Mouse (Mus musculus) monocyte, adult 5-6 weeks (primary cell): ENCODE data around the gene Eif4ebp2. TPM values are rescaled to one million over a fixed set of nuclear protein-coding genes. Genes with fewer than 3 reads are reported as not detected.

Experiments
- ATAC-seq: fragments of 153-309, 156-312 bp; replicated peaks from 2 replicates; pipeline ENCODE4 v1.8.0; 2017; ENCODE audit warnings: mild to moderate bottlenecking; ENCODE audit not compliant: low TSS enrichment, insufficient number of reproducible peaks, severe bottlenecking, poor library complexity, low FRiP score
- total RNA-seq: library from RNA; stranded (forward); fragments of 200-1000, 200-491, 200-594 nt; gene quantifications from 3 replicates; pipeline ENCODE4 v1.2.3, GENCODE M21; 2017

Gene Eif4ebp2
- total RNA-seq, result 9.4 to 20.7 TPM (median 11.8 TPM) in 3 replicates

DNA sequence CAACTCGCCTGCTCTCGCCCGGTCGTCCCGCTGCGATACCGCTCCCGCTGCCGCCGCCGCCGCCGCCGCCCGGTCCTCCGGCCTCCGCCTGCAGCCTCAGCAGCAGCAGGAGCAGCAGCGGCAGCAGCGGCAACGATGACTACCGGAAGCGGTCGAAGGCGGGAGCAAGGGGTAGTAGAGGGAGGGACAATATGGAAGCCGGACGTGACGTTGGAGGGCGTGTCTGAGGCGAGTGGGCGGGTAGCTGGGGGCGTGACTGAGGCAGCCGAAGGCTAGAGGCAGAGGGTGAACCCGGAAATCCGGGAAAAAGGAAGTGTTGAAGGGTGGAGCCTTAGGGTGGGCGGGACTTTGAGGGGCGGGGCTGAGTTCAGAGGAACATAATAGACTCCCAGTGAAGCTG, at the start of gene Eif4ebp2:
Eif4ebp2 (minus strand) TSS at position 17 of the 400 bp plus-strand sequence.
- ATAC-seq, result peak; percentile 98

DNA sequence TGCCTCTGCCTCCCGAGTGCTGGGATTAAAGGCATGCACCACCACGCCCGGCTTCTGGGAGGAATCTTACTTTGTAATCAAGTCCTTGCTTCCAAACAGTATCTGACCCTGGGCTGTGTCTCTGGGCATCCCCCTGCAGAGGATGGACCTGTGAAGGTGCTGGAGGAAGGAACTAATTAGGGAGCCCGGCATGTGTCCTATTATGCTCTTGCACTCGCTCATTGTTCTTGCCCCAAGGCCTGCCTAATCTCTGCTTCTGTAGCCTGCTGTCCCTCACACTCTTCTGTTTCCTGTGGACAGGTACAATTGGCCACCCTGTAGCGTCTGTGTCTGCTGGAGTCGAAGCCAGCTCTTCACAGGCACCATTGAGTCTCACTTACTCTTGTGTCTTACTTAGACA, 48.3 kb upstream of the Eif4ebp2 start:
- no peak for ATAC-seq

DNA sequence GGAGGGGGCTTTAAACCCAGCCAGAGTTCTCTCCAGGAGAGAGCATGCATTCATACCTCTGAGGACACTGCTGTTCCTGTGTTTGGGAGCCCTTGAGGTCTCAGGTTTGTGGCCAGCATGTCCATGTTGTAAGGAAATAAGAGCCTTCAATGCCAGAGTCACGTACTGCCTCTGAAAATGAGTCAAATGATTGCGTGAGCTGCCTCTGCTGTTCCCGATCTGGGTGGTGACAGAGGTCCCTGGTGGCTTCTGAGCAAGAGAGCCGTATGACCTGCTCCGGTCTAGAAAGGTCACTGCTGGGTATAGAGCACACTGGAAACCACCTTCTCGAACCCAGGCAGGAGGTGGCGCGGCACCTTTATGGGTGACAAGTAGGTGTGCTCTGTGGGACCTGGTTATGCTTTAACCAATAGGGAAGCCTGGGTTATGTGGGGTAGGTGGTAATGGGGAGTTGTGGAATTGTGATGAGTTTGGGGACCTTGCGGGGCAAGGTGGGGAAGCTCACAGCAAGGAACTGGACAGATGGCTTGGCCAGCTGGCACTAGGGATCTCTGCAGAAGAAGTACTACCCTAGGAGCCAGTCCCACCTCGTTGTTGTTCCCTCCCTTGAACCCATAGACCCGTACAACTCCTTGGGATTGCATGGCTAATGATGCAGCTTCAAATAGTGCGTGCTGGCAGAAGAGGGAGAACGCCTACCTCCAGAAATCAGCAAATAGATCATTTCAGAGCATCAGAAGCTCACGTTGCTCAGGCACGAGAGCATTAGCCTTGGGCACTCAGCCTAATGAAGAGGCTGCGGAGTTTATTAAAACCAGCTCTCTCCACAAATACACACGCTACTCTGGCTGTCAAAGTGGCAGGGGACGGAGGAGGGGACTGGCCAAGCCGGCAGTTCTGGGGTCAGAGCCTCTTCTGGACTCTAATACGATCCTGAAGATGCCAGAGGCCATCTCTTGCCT, 47.3 kb upstream of the Eif4ebp2 start:
- no peak for ATAC-seq

DNA sequence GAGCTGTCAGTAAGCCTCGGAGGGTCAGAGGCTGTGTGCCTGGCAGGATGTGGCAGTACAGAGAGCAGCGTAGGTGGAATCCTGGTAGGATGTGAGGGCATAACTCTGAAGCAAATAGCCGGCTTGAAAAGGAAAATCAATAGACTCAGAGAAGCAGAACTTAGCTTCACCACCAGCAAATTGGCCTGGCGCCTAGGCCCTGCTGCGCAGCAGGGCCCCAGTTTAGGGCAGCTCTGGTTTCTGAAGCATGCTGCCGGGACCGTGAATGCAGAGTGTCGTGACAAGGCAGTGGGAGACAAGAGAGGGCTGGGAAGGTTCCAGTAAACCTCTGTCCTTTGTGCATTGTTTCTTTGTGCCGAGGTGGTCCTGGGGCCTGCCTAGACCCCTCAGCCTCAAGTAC, 43.8 kb upstream of the Eif4ebp2 start:
- no peak for ATAC-seq

DNA sequence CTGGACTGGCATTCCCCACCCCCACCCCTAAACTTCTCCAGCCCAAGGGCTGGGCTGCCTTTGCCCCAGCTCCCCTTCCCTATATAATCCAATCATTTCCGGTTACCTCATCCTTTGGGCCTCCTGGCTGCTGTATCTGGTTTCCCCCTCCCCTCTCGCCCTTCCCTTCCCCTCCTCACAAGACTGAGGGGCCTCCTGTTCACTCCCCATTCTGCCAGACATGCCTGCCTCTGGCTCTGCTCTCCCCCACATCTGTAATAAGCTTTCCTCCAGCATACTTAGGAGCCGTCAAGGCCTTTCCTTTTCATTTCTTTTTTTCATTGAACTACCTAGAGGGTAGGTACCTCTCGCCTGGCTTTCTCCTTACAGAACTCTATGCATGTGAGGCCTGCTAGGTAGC, 43.0 kb upstream of the Eif4ebp2 start:
- no peak for ATAC-seq

DNA sequence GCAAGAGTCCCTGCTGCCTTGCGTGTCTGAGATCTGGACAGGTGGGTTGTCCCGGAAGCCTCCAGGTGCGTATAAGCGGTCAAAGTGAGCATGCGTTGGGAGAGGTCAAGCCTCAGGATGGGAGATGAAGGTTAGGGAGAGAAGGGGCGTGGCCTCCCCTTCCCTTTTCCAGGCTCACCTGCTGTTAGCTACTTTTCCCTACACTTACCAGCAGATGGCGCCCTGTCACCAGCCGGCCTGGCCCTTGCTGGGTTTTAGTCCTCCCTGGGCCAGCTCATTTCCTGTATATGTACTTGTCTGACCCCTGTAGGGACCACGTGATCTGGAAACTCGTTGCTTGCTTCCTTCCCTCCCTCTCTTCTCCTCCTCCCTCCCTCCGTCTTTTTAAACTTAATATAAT, 39.6 kb upstream of the Eif4ebp2 start:
- ATAC-seq, result peak; percentile 82

DNA sequence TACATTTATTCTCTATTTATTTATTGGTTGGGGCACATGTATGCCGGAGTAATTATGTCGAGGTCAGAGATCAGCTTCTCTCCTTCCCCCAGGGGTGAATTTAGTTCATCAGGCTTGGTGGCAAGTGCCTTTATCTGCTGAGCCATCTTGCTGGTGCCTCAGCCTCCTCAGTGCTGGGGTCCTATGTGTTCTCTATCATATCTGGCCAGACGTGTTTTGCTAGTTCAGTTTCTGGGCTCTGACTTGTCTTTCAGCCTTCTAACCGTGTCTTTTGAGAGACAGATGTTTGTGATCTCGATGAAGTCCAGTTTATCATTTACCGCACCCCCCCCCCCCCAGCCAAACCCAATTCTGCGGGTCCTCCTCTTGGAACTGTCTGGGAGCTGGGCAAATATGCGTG, 39.1 kb upstream of the Eif4ebp2 start:
- ATAC-seq, result no peak

DNA sequence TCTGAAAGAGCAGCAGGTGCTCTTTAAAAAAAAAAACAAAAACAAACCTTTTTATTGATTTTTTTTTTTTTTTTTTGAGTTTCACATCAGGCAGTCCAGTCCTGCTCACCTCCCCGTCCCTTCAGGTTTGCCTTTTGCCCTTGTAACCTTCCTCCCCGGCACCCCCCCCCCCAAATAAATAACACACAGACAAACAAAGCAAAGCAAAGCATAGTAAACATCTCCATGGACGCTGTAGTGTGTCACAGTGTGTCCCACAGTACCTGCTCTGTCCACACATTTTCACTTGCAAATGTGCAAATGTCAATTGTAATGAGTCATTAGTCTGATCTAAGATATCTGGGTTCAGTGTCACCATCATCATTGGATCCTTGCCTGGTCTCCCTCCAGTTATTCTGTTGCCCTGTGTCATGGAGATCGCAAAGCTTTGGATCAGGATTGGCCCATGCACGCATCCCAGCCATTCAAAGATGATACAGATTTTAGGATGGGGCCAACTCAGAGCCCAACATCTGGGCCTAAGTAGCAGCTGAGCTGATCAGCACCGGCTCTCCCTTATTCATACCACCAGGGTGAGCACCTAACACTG, 36.2 kb upstream of the Eif4ebp2 start:
- ATAC-seq, result no peak

DNA sequence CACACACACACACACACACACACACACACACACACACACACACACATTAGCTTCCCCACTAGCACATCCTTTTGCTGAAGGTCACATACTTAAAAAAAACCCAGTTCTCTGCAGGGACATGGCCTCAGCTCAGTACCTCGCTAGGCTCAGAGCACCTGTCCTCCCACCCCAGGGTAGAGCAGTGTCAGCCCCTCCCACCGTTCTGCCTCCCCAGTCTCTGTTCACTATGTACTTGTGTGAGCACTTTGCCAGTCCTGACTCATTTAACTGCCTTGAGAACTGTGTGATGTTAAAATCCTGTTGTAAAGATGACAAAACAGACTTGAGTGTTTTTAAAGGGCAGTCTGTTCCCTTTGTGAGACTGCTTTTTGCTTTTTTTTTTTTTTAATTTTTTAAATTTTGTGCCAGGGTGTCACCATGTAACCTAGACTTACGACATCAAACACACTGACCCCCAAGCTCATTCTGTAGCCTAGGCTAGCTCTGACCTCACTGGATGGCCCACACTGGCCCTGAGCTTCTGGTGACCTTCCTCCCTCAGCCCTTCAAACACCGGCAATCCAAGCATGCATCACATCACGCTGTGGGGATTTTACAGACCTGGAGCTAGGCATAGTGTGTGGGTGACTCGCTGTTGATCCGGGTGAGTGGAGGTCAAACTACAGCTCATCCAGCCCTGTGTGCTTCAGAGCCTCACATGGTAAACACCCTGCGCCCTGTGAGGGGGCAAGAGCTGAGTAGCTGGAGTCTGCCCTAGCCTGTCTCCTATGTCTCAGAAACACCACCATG, 34.3 kb upstream of the Eif4ebp2 start:
- ATAC-seq, result no peak

DNA sequence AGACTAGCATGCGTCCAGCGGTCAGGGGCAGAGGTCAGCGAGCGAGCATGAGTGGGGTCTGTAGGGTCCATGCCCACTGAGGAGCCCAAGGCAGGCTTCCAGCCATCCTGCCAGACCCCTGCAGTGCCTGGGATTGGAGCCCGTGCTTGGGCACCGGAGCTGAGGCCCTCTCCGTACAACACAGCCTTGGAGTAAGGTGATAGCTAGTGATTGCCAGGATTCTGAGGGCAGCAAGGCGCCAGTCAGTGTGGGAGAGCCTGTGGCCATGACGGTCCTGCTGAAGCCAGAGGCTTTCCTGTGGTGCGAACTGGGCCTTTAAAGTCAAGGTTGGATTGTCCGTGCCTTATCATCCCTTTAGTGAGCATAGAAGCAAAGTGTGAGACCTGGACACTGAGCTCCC, 32.3 kb upstream of the Eif4ebp2 start:
- no peak for ATAC-seq

DNA sequence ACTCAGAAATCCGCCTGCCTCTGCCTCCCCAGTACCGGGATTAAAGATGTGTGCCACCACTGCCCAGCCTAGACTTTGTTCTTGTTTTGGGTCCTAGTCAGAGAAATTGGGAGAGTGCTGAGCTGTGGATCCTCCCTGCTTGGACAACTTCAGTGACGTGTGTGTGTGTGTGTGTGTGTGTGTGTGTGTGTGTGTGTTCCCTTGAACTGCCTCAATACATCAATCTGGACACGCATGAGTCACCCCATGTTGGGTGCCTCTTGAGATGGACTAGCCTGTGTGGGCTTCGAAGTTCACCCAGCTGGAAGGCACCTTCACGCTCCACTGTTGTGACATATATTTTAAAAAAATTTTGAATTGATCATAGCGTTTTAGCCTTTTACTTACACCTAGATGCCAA, 30.3 kb upstream of the Eif4ebp2 start:
- ATAC-seq, result no peak

DNA sequence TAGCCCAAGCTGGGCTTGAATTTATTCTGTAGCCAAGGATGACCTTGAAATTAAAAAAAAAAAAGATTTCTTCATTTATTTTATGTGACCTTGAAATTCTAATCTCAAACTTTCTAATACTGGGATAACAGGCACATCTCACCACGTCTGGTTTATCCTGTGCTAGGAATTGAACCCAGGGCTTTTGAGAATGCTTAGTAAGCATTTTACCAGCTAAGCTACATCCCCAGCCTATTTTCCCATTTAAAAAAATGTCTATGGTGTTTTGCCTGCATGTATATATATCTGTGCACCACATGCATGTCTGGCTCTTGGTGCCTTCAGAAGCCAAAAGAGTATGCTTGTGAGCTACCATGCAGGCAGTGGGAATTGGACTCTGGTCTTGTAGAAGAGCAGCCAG, 28.0 kb upstream of the Eif4ebp2 start:
- ATAC-seq, result no peak

DNA sequence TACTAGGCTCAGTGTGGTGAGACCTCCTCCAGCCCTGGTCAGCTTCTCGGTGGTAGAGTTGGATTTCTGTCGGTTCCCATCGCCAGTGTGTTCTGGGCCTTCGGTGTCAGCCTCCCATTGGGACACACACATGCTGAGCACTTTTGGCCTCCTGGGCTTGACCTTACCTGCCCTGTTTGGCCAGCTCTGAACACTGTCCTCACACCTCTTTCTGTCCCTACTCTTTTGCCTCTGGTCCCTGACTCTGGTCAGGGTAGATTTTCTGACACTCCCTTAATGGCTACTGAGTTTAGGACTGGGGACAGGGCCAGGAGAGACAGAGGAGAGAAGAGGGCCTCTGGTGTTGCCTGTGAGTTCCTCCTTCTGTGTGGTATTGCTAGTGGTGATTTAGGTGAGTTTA, 27.5 kb upstream of the Eif4ebp2 start:
- no peak for ATAC-seq

DNA sequence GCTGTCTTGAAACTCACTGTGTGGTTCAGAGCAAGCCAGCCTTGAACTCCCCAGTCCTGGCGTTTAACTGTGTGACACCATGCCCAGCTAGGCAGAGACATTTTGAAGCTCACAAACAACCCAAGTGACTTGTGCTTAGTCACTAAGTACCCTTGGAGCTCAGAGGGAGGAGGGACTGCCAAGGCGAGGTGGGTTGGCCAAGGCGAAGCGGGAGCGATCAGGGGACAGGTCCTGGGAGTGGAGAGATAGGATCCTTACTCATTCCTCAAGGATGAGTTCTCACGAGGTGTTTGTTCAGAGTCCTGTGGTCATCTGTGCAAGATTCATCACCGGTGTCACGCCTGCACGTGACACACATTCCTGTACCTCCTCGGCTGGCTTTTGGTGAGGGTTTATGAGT, 27.0 kb upstream of the Eif4ebp2 start:
- ATAC-seq, result no peak

DNA sequence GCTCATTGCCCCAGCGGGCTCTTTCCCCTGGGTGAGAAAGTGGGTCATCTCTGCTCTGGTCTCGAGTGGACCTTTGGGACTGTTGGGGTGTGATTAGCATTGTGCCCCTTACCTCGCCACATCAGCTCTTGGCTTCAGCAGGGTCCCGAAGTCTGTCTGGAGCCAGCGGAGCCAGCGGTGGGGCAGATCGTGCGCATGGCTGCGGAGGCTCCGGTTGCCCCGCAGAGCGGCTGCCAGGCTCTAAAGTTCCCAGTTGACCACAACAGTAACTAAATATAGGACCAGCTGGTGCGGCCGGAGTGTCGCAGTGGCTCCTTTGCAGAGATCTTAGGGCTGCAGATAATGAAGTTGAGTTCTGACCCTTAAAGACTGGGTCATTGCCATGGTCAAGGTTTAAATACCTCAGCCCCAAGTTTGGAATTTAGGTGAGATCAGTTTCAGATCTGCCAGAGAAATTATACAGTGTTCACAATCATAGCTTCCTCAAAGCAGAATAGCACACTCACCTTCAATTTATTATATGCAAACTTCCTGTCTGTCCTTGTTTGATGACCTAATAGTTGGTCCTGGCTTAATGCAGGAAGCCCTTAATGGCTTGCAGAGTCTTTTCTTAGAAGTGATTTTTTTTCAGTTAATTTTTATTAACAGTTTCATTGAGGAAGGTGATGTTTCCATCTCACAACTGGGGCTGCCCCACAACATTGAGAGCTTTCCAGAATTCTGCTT, 24.1 kb upstream of the Eif4ebp2 start:
- no peak for ATAC-seq

DNA sequence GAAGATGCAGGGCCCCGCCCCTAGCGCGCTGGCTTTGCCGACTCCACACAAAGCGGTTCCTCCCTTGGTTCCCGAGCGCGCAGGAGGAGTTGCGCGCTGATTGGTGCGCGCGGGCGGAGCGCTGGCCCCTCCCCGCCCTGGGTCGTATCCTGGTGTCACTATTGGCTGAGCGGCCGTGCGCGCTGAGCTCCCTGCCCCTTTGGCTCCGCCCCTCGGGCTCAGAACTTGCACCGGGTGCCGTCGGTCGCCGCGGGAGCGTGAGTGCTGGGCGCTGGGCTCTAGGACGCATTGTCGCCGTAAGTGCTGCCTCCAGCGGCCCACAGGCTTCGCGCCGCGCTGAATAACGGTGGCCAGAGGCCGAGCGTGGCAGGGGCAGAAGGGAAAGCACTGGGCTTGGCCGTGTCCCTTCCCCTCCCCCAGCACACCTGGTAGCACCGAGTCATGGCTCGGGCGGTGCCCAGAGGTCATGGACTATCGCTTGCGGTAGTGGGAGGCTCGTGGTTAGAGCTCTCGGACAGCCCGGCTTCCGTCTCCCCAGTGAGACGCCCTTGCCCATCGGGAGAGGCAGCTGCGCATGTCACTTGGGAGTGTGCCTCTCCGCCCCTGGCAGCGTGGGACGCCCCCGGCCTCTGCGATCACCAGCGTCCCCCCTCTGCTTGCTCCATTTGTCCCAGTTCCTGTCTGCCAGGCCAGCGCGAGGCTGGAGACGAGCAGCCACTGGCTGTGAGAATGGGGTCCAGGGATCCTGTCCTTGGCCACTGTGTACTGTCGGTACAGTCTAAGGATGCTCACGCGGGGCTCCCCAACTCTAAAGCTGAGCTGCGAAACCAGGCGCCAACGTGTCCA, 23.4 kb upstream of the Eif4ebp2 start, which contains the start of gene Lrrc20:
Lrrc20 (plus strand) TSS at position 208 of the 846 bp plus-strand sequence.
- ATAC-seq, result peak; percentile 89

DNA sequence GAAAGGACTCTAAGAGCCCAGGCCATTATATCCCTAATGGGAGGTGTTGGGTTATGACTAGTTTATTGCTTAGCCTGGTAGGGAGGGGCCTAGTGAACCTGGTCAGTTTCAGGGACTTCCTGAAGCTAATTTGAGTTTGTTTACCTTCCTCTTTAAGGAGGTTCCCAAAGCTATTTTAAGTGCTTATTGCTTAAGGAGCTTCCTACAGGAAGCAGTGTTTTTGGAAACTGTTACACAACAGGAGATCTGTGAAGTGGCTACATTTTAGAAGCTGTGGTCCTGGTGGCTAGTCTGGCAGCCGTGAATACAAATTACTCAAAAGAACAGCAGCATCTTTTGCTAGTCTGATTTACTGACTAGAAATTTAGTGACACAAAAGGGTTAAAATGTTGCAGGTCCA, 21.9 kb upstream of the Eif4ebp2 start:
- peak; percentile 45 for ATAC-seq

DNA sequence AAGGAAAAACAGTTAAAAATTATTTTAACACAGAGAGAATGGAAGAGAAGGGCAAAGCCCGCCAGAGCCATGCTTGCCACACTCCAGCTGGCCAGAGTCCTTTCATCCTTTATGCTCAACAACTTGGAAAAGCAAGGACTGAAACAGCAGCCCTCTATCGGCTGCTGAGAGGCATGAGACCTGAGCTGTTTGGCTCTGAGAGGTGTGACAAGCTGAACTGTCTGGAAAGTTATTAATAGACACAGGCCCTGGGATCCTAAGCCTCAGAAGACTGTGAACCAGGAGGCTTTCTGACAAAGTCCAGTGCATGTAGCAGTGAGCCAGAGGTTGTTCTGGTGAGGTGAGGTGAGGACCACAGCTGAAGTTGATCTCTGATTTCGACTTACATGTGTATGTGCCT, 21.2 kb upstream of the Eif4ebp2 start:
- ATAC-seq, result no peak
